Mouse (Mus musculus) C2C12 (cell line): ENCODE results near the gene Lyrm1. TPM values are rescaled to one million over a fixed set of nuclear protein-coding genes. Genes with fewer than 3 reads are reported as not detected.

Experiments used
- H3K27me3 ChIP-seq: one replicate; pipeline ENCODE4 v1.6.1; 2011; ENCODE audit not compliant: control insufficient read depth, insufficient read depth, insufficient read length
- H3K36me3 ChIP-seq: one replicate; pipeline ENCODE4 v1.6.1; 2011; ENCODE audit not compliant: control insufficient read depth, insufficient read depth
- H3K4me3 ChIP-seq: one replicate; pipeline ENCODE4 v1.5.1; 2011; ENCODE audit warnings: mild to moderate bottlenecking, control low read depth; ENCODE audit not compliant: poor library complexity, insufficient read depth, severe bottlenecking
- H3K79me2 ChIP-seq: one replicate; pipeline ENCODE4 v1.6.1; 2011; ENCODE audit not compliant: control insufficient read depth, insufficient read depth
- H3K79me3 ChIP-seq: one replicate; pipeline ENCODE4 v1.6.1; 2011; ENCODE audit warnings: low read depth, control low read depth
- H3ac ChIP-seq: one replicate; pipeline ENCODE3; 2011; ENCODE audit warnings: low read depth; ENCODE audit not compliant: control insufficient read depth, insufficient read length
- CEBPB ChIP-seq: IDR thresholded peaks from one replicate; pipeline ENCODE4 v1.6.1; 2011; ENCODE audit warnings: low read depth, mild to moderate bottlenecking, control low read depth, moderate library complexity
- CTCF ChIP-seq: IDR thresholded peaks from one replicate; pipeline ENCODE4 v1.5.1; 2011; ENCODE audit not compliant: control insufficient read depth, insufficient read depth, insufficient read length
- FOSL1 ChIP-seq: IDR thresholded peaks from one replicate; pipeline ENCODE4 v1.8.0; 2011; ENCODE audit warnings: mild to moderate bottlenecking, low read length; ENCODE audit not compliant: poor library complexity, insufficient read depth, severe bottlenecking
- MAX ChIP-seq: IDR thresholded peaks from one replicate; pipeline ENCODE4 v1.6.1; 2011; ENCODE audit warnings: mild to moderate bottlenecking, control low read depth
- MYOD1 ChIP-seq: IDR thresholded peaks from one replicate; pipeline ENCODE4 v1.6.1; 2011; ENCODE audit warnings: low read depth; ENCODE audit not compliant: control insufficient read depth, insufficient read length
- MYOG ChIP-seq: IDR thresholded peaks from one replicate; pipeline ENCODE4 v1.6.1; 2011; ENCODE audit not compliant: control insufficient read depth, insufficient read length; ENCODE audit errors: extremely low read depth
- USF1 ChIP-seq: IDR thresholded peaks from one replicate; pipeline ENCODE4 v1.6.1; 2011; ENCODE audit warnings: low read depth, mild to moderate bottlenecking, control low read depth, moderate library complexity
- polyA plus RNA-seq: library from polyadenylated mRNA; unstranded; fragments of >200 nt; fragmentation: generic; extraction: Trizol; gene quantifications from one replicate; pipeline ENCODE4 v1.2.1, GENCODE M21; 2012; ENCODE audit warnings: missing spikeins

Lyrm1 gene
- polyA plus RNA-seq, 1 experiment: 2.2 TPM

GRCm38 (mm10) chr7:119928783-119929440, 33.3 kb downstream of the Lyrm1 start:
- H3ac ChIP-seq: no peak overlapping the region
- no peak overlapping the region for H3K4me3 ChIP-seq
- no peaks in the 10 kb centered on the region for H3K36me3 ChIP-seq
- no peaks in the 10 kb centered on the region for H3K27me3 ChIP-seq
- no peaks in the 10 kb centered on the region for H3K79me3 ChIP-seq
- TF ChIP-seq USF1: no peak
- TF ChIP-seq FOSL1: no peak
- TF ChIP-seq MYOD1: no peak
- no peak for TF ChIP-seq MAX
- no peaks in the 10 kb centered on the region for H3K79me2 ChIP-seq

- Histone ChIP-seq H3K4me3 (no peak overlapping the region), H3ac (no peak overlapping the region), H3K27me3 (no peaks in the 10 kb centered on the region), H3K79me3 (no peaks in the 10 kb centered on the region), H3K79me2 (no peaks in the 10 kb centered on the region), H3K36me3 (no peaks in the 10 kb centered on the region)
- TF ChIP-seq CTCF (no peak), MAX (no peak), CEBPB (no peak), MYOG (no peak), FOSL1 (no peak), MYOD1 (no peak), USF1 (no peak)
Observed at GRCm38 (mm10) chr7:119936321-119936720, 40.7 kb downstream of the Lyrm1 start.

- Histone ChIP-seq H3ac (no peak overlapping the region), H3K4me3 (no peak overlapping the region), H3K27me3 (no peaks in the 10 kb centered on the region), H3K79me3 (no peaks in the 10 kb centered on the region), H3K36me3 (no peaks in the 10 kb centered on the region), H3K79me2 (no peaks in the 10 kb centered on the region)
- no peak for TF ChIP-seq MYOD1
- no peak for TF ChIP-seq CEBPB
Observed at GRCm38 (mm10) chr7:119937036-119937435, 41.4 kb downstream of the Lyrm1 start.

GRCm38 (mm10) chr7:119941569-119941968, 45.9 kb downstream of the Lyrm1 start:
- Histone ChIP-seq H3K79me3 (no peaks in the 10 kb centered on the region), H3K27me3 (no peaks in the 10 kb centered on the region), H3K4me3 (no peak overlapping the region), H3ac (no peak overlapping the region), H3K79me2 (no peaks in the 10 kb centered on the region), H3K36me3 (no peaks in the 10 kb centered on the region)
- no peak for TF ChIP-seq USF1

GRCm38 (mm10) chr7:119954047-119954446, 58.4 kb downstream of the Lyrm1 start:
- Histone ChIP-seq H3K4me3 (no peak overlapping the region), H3K79me3 (no peaks in the 10 kb centered on the region), H3K36me3 (no peaks in the 10 kb centered on the region), H3K27me3 (no peaks in the 10 kb centered on the region), H3ac (no peak overlapping the region), H3K79me2 (no peaks in the 10 kb centered on the region)
- TF ChIP-seq MAX (no peak), CTCF (no peak), MYOG (no peak), USF1 (no peak), MYOD1 (no peak), FOSL1 (no peak), CEBPB (no peak)

- H3K79me3 ChIP-seq: no peaks in the 10 kb centered on the region
- no peaks in the 10 kb centered on the region for H3K27me3 ChIP-seq
- no peaks in the 10 kb centered on the region for H3K79me2 ChIP-seq
- no peak overlapping the region for H3K4me3 ChIP-seq
- TF ChIP-seq MYOD1: no peak
- TF ChIP-seq CEBPB: no peak
- no peak for TF ChIP-seq MAX
- TF ChIP-seq USF1: no peak
- TF ChIP-seq CTCF: no peak
- TF ChIP-seq MYOG: no peak
- no peak for TF ChIP-seq FOSL1
- H3ac ChIP-seq: no peak overlapping the region
- H3K36me3 ChIP-seq: no peaks in the 10 kb centered on the region
Observed at GRCm38 (mm10) chr7:119957421-119957820, 61.8 kb downstream of the Lyrm1 start.
